Mouse (Mus musculus) spleen, adult 2 months (tissue): ENCODE data around the gene Hs3st1.

Source experiments
- CTCF ChIP-seq: fragments of 200-500 bp; IDR thresholded peaks from 2 replicates; pipeline ENCODE4 v1.5.1; 2011; ENCODE audit warnings: mild to moderate bottlenecking, inconsistent platforms; ENCODE audit not compliant: insufficient read depth, insufficient read length, insufficient replicate concordance; ENCODE audit errors: extremely low read depth
- POLR2A ChIP-seq: fragments of 200-500 bp; IDR thresholded peaks from 2 replicates; pipeline ENCODE4 v1.6.1; 2011; ENCODE audit warnings: low read depth, low read length, inconsistent platforms

DNA sequence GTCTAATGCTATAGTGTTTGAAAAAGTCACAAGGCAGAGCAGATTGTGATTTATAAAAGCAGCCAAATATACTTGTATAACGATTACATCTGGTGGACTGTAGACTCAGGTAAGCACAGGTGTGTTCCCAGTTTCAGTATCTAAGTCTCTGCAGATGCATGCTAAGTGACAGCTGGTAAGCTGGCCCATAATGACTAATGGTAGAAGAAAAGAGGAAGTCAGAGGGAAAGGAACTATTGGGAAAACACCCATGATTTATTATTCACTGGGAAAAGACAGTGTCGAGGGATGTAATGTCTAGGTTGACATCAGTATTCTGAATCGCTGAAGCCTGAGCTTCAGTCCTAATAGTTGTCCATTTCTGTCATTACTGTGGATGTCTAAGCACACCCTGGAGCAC, 49.7 kb downstream of the Hs3st1 start:
- TF ChIP-seq POLR2A, result no peak
- TF ChIP-seq CTCF, result no peak
